In the genomic region with DNA sequence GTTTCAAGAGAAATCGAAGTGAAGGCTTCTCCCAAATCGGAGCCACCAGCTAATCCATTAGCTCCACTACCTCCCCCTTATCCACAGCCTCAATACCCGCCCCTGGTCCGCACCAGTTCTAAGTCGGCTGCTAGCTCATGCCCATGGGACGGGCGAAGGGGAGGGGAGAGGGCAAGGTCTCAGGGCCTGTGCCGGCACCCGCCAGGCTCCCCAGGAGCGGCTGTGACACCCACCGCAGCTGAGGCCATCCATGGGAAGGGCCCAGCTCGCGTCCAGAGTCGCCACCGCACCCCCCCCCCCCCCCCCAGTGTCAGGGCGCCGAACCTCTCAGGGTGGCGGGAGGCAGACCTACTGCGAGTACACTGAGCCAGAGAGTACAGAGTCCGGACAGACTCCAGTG, we compare ENCODE assay signal across 16 mouse cellular contexts. TPM values are rescaled to one million over a fixed set of nuclear protein-coding genes. Genes with fewer than 3 reads are reported as not detected.
DNase-seq lines count a peak whose midpoint lies in the region; ATAC-seq lines count a peak whose summit lies in the region.
"Had no signal": no experiment of that assay in that cellular context is flagged by ENCODE, and none has a peak within 500 bp of the region (broad histone marks: within the 10 kb centered on the region; RNA-seq: fewer than 3 reads in every experiment).

No protein-coding gene starts in this region.

- no peaks in the 10 kb centered on the region for H3K36me3 ChIP-seq in midbrain, embryonic 10.5 days
- no peaks in the 10 kb centered on the region for H3K36me3 ChIP-seq in midbrain, embryonic 11.5 days (ENCODE audit: control insufficient read depth, insufficient read depth, low read length)
- H3K36me3 ChIP-seq: embryonic facial prominence, embryonic 12.5 days; heart, embryonic 15.5 days had no signal

- DNase-seq in gastrocnemius, postnatal 10 days = peak; percentile 55
- no peak for DNase-seq in gastrocnemius, postnatal 36 days
- DNase-seq in midbrain, embryonic 10.5 days (ENCODE audit: low spot score) = peak; percentile 30
- DNase-seq in midbrain, embryonic 11.5 days (ENCODE audit: low spot score, missing footprints) = no peak
- peak; percentile 61 for DNase-seq in adipocyte (ENCODE audit: low spot score)
- no peak for DNase-seq in ovary, postnatal 36 days (ENCODE audit: low spot score)
- DNase-seq in spleen, postnatal 14 days (ENCODE audit: low spot score in 2 of 2) = no peak
- DNase-seq: lung, adult 18-20 months; thymus, postnatal 25 days had no signal

- no peak overlapping the region for H3K27ac ChIP-seq in midbrain, embryonic 10.5 days (replicated peaks)
- no peak overlapping the region for H3K27ac ChIP-seq in midbrain, embryonic 11.5 days (ENCODE audit: low read depth, low read length)
- H3K27ac ChIP-seq: embryonic facial prominence, embryonic 12.5 days; heart, embryonic 15.5 days had no signal

- WGBS in midbrain, embryonic 10.5 days = 76% methylated on average over 20 of the region's 20 CpGs
- 72% methylated on average over 18 of the region's 20 CpGs for WGBS in midbrain, embryonic 11.5 days

- no peak for ATAC-seq in midbrain, embryonic 11.5 days (ENCODE audit: low FRiP score)
- ATAC-seq in granulocyte monocyte progenitor cell, adult 5-6 weeks (replicated peaks; ENCODE audit: poor library complexity, severe bottlenecking) = peak; percentile 42
- ATAC-seq: intestine, postnatal 0 days had no signal

- intact Hi-C loops in gastrocnemius, postnatal 36 days (cut with DNase I) = no loop called here

- no peaks in the 10 kb centered on the region for H3K27me3 ChIP-seq in midbrain, embryonic 10.5 days (ENCODE audit: low read depth, poor library complexity, severe bottlenecking)
- H3K27me3 ChIP-seq in midbrain, embryonic 11.5 days (ENCODE audit: control insufficient read depth, insufficient read depth, low read length) = no peaks in the 10 kb centered on the region
- H3K27me3 ChIP-seq: embryonic facial prominence, embryonic 12.5 days; heart, embryonic 15.5 days had no signal

- no peak overlapping the region for H3K4me3 ChIP-seq in midbrain, embryonic 10.5 days
- H3K4me3 ChIP-seq in midbrain, embryonic 11.5 days (ENCODE audit: low read depth, low read length) = no peak overlapping the region
- H3K4me3 ChIP-seq: embryonic facial prominence, embryonic 12.5 days; heart, embryonic 15.5 days; myocyte had no signal

- H3K4me1 ChIP-seq in midbrain, embryonic 10.5 days = no peaks in the 10 kb centered on the region
- H3K4me1 ChIP-seq in midbrain, embryonic 11.5 days (ENCODE audit: control insufficient read depth, insufficient read depth, low read length) = no peaks in the 10 kb centered on the region
- H3K4me1 ChIP-seq: embryonic facial prominence, embryonic 12.5 days had no signal

- peaks cover 15% of the 10 kb centered on the region for H3K9me3 ChIP-seq in midbrain, embryonic 10.5 days (replicated peaks)
- peaks cover 9% of the 10 kb centered on the region; the same call in 1 of the 2 replicates for H3K9me3 ChIP-seq in midbrain, embryonic 11.5 days (ENCODE audit: control insufficient read depth, low read length)
- H3K9me3 ChIP-seq: embryonic facial prominence, embryonic 12.5 days had no signal

- no peak overlapping the region for H3K9ac ChIP-seq in midbrain, embryonic 11.5 days (ENCODE audit: low read length)
- H3K9ac ChIP-seq: embryonic facial prominence, embryonic 12.5 days; heart, embryonic 15.5 days had no signal

- H3K4me2 ChIP-seq in midbrain, embryonic 11.5 days = no peak overlapping the region
- H3K4me2 ChIP-seq: embryonic facial prominence, embryonic 12.5 days; heart, embryonic 15.5 days had no signal

RNA-seq across cellular contexts. Expression of a gene that starts 26.1 kb away (rescaled TPM):
- total RNA-seq in gastrocnemius, postnatal 10 days (2021) = not detected
- total RNA-seq in gastrocnemius, postnatal 36 days (2021) = not detected
- polyA plus RNA-seq in midbrain, embryonic 10.5 days (2016; fragmentation: Nextera tagmentation; extraction: Ambion mirVana) = not detected in 2 replicates
- not detected in 2 replicates for polyA plus RNA-seq in midbrain, embryonic 11.5 days (2014; fragmentation: Nextera tagmentation; extraction: Ambion mirVana)
- not detected in 2 replicates for total RNA-seq in granulocyte monocyte progenitor cell, adult 5-6 weeks (2014; fragmentation: Nextera tagmentation)
- total RNA-seq in granulocyte monocyte progenitor cell, adult 5-6 weeks (2017) = not detected in 2 replicates
- total RNA-seq: MEL had no signal
- polyA plus RNA-seq: embryonic facial prominence, embryonic 12.5 days; heart, embryonic 15.5 days; intestine, postnatal 0 days; myocyte; small intestine, adult 2 months had no signal

RNA-seq across cellular contexts. Expression of a gene that starts 32.4 kb away (rescaled TPM):
- total RNA-seq in gastrocnemius, postnatal 10 days (2021) = 10 to 100 TPM; 39.7 to 52.4 TPM
- total RNA-seq in gastrocnemius, postnatal 36 days (2021) = 10 to 100 TPM; 19.7 to 21.1 TPM
- 43.2 and 50.7 TPM in 2 replicates for polyA plus RNA-seq in midbrain, embryonic 10.5 days (2016; fragmentation: Nextera tagmentation; extraction: Ambion mirVana)
- 69.1 and 69.3 TPM in 2 replicates for polyA plus RNA-seq in midbrain, embryonic 11.5 days (2014; fragmentation: Nextera tagmentation; extraction: Ambion mirVana)
- 74.7 and 79.6 TPM in 2 replicates for total RNA-seq in granulocyte monocyte progenitor cell, adult 5-6 weeks (2014; fragmentation: Nextera tagmentation)
- 123 and 136 TPM in 2 replicates for total RNA-seq in granulocyte monocyte progenitor cell, adult 5-6 weeks (2017)

Comparison
In these comparisons a context has a peak if more than half of its experiments do, and no peak if none do; other contexts are left out.
1. DNase-seq: peak in gastrocnemius, postnatal 10 days (single experiment), midbrain, embryonic 10.5 days (single experiment) and adipocyte (single experiment); none in gastrocnemius, postnatal 36 days (0 of 2), midbrain, embryonic 11.5 days (single experiment), ovary, postnatal 36 days (single experiment) and spleen, postnatal 14 days (0 of 2).